Mouse (Mus musculus) embryonic facial prominence, embryonic 11.5 days (tissue): Measurements from ENCODE around the gene Pigw. TPM values are rescaled to one million over a fixed set of nuclear protein-coding genes. Genes with fewer than 3 reads are reported as not detected.

Experiments
- ATAC-seq: fragments of 200-750 bp; cut with Nextera tagmentation; replicated peaks from 2 replicates; pipeline ENCODE4 v1.8.0; 2017; ENCODE audit warnings: low read depth; ENCODE audit not compliant: insufficient number of reproducible peaks, low FRiP score, low TSS enrichment
- DNase-seq: peaks from one replicate; pipeline ENCODE4 v3.0.0-alpha.2; 2015; ENCODE audit warnings: low spot score
- H3K27ac ChIP-seq: fragments of 300-500 bp; sonication (generic); replicated peaks from 2 replicates; pipeline ENCODE4 v1.5.1; 2014; ENCODE audit warnings: mild to moderate bottlenecking, low read depth, low read length, control low read depth
- H3K27me3 ChIP-seq: fragments of 300-500 bp; sonication (generic); 2 replicates; pipeline ENCODE4 v1.6.1; 2014; ENCODE audit warnings: mild to moderate bottlenecking, low read length, moderate library complexity, mixed read lengths; ENCODE audit not compliant: control insufficient read depth, insufficient read depth
- H3K36me3 ChIP-seq: fragments of 300-500 bp; sonication (generic); replicated peaks from 2 replicates; pipeline ENCODE4 v1.6.1; 2014; ENCODE audit warnings: low read depth, mild to moderate bottlenecking, low read length, moderate library complexity, mixed read lengths; ENCODE audit not compliant: control insufficient read depth, insufficient read depth
- H3K4me1 ChIP-seq: fragments of 300-500 bp; sonication (generic); 2 replicates; pipeline ENCODE4 v1.6.1; 2014; ENCODE audit warnings: low read length, mixed read lengths; ENCODE audit not compliant: control insufficient read depth, insufficient read depth
- H3K4me2 ChIP-seq: fragments of 300-500 bp; sonication (generic); 2 replicates; pipeline ENCODE4 v1.6.1; 2014; ENCODE audit warnings: low read depth, mild to moderate bottlenecking, control low read depth, low read length, moderate library complexity
- H3K4me3 ChIP-seq: fragments of 300-500 bp; sonication (generic); 2 replicates; pipeline ENCODE4 v1.5.1; 2014; ENCODE audit warnings: low read depth, low read length, control low read depth
- H3K9ac ChIP-seq: fragments of 300-500 bp; sonication (generic); replicated peaks from 2 replicates; pipeline ENCODE4 v1.6.1; 2014; ENCODE audit warnings: mild to moderate bottlenecking, control low read depth, low read length
- H3K9me3 ChIP-seq: fragments of 300-500 bp; sonication (generic); replicated peaks from 2 replicates; pipeline ENCODE4 v1.6.1; 2016; ENCODE audit warnings: mild to moderate bottlenecking, low read length, inconsistent platforms, mixed read lengths; ENCODE audit not compliant: control insufficient read depth
- WGBS: fragments of 180-500 bp; shearing (Covaris S2); extraction: QIAGEN DNeasy Blood & Tissue Kit; methylation state at CpG from one replicate; pipeline ENCODE4 v1.1.7; 2014; 5-methylcytosine and 5-hydroxymethylcytosine counted together
- microRNA-seq: library from miRNA; unstranded; fragments of <30 nt; microRNA quantifications from one replicate; pipeline ENCODE4, GENCODE M21; 2016; ENCODE audit warnings: borderline number of aligned reads
- polyA plus RNA-seq: library from polyadenylated mRNA; unstranded; fragments of >200 nt; fragmentation: Nextera tagmentation; extraction: Ambion mirVana; gene quantifications from 2 replicates; pipeline ENCODE4 v1.2.1, GENCODE M21; 2014

The Pigw gene
- polyA plus RNA-seq, 1 experiment from 2014 or later: 3.0 TPM

GRCm38 (mm10) chr11:84828516-84829399 lies 51.3 kb downstream of the Pigw start, which contains the start of gene Dhrs11:
Dhrs11 (minus strand) TSS chr11:84828994.
- Histone ChIP-seq H3K36me3 (no peaks in the 10 kb centered on the region), H3K9ac (peak within 1 kb of the TSS; percentile 67), H3K27ac (no peak within 1 kb of the TSS), H3K4me1 (no peaks in the 10 kb centered on the region), H3K27me3 (no peaks in the 10 kb centered on the region), H3K4me3 (peak within 1 kb of the TSS; percentile 81), H3K9me3 (no peaks in the 10 kb centered on the region), H3K4me2 (peak within 1 kb of the TSS; percentile 95)
- DNase-seq (peak; percentile 88), ATAC-seq (peak; percentile 95)
- WGBS: under 1% methylated on average over 61 of the region's 62 CpGs

DNA sequence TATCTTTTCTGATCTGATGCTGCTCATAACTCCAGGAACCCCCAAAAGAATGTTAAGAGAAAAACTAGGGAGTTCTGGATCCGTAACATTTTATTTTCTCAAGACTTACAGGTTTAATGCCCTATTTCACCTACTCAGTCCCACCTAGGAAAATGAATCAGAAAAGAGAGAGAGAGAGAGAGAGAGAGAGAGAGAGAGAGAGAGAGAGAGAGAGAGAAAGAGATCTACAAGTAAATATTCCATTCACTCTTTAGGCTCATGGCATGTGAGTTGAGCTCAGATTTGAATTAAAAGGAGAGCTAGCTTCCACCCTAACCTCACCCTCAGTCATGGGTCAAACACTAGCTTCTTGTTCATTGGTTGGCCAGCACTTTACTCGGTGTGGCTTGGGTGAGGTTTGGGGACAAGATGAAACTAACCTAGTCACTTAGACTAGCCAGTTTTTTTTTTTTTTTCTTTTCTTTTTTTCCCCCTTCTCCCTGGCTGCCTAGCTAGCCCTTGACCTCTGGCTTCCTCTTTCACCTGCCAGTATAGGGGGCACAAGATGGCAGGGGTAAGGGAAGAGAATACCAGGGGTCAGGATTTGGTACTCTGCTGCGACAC lies 52.1 kb downstream of the Pigw start:
- ATAC-seq (no peak), DNase-seq (no peak)
- Histone ChIP-seq H3K27me3 (no peaks in the 10 kb centered on the region), H3K4me2 (peak overlapping the region; percentile 95), H3K4me1 (no peaks in the 10 kb centered on the region), H3K4me3 (peak overlapping the region; percentile 81), H3K9ac (peak overlapping the region; percentile 67), H3K36me3 (no peaks in the 10 kb centered on the region), H3K9me3 (no peaks in the 10 kb centered on the region), H3K27ac (no peak overlapping the region)
- 42% methylated on average over 3 of the region's 3 CpGs for WGBS

DNA sequence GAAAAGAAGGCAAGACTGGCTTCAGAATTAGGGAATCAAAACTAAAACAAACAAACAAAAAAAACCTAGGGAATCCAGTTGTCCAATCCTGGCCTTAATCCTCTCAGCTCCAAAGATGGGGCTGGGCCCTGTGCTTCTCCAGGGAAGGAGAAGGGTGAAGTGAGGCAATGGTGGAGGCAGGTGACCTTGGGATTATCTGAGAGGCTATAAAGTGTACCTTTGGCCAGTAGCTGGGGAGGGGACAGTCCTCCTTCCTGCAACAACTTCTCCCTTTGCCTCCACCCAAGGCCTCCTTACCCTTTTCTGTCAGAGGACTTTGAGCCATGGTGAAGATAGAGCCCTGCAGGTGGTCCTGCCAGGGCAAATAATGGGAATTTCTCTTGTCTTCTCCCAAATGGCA lies 52.6 kb downstream of the Pigw start:
- Histone ChIP-seq H3K9me3 (no peaks in the 10 kb centered on the region), H3K4me1 (no peaks in the 10 kb centered on the region), H3K9ac (no peak overlapping the region), H3K4me2 (no peak overlapping the region), H3K4me3 (no peak overlapping the region), H3K27me3 (no peaks in the 10 kb centered on the region), H3K27ac (no peak overlapping the region), H3K36me3 (no peaks in the 10 kb centered on the region)
- ATAC-seq (no peak), DNase-seq (no peak)

Small RNAs within 50 kb of the gene (microRNA-seq; reads per million reads assigned to microRNA genes)
- gene Gm23564: not detected

Other genes starting within 250 kb of the Pigw start
- 7.6 and 9.9 TPM in 2 replicates for gene Mrm1, start 60.8 kb downstream of the Pigw start, polyA plus RNA-seq
- gene Dhrs11, start 51.3 kb downstream of the Pigw start, polyA plus RNA-seq: 11.7 and 12.0 TPM in 2 replicates
- 72.0 and 72.5 TPM in 2 replicates for gene Ggnbp2, start 9.5 kb downstream of the Pigw start, polyA plus RNA-seq
- 8.1 and 8.2 TPM in 2 replicates for gene Myo19, start 137 bp downstream of the Pigw start, polyA plus RNA-seq
- 67.9 and 77.0 TPM in 2 replicates for gene Znhit3, start 36.1 kb upstream of the Pigw start, polyA plus RNA-seq
- 1.6 and 2.0 TPM in 2 replicates for gene Car4, start 77.5 kb upstream of the Pigw start, polyA plus RNA-seq